Mouse (Mus musculus): ENCODE results near the gene Srrm1.

The Srrm1 gene

DNA sequence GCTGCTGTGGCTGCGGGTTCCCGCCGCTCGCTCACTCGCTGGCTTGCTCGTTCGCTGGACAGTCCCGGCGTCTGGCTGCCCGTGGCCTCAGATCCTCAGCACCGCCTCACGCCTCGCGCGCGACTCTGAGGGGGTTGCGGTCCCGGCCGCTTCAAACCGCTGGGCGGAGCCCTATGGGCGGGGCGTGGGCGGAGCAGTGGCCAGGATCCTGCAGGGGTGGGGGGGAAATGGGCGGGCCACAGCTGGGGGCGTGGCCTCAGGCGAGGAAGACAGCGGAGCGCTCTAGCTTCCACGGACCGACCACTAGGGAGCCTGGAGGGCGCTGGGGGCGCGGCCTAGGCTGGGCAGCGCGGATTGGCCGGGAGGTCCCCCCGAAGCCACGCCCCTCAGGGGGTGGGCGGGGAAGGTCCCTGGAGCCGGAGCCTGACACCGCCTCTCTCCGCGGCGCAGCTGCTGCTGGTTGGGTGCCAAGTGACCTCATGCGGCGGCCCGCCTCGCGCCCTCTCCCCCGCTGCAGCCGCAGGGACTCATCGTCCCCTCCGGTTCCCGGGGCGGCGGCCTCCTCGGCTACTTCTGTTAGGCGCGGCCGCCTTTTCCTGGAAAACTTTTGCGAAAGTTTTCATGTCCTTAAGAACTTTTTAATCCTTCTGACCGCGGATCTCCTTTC, 80.3 kb downstream of the Srrm1 start, which contains the start of gene Clic4:
TSS of gene Clic4 (minus strand) at position 175 of the 667 bp plus-strand sequence.
- DNase-seq (ENCODE audit: low read depth, low spot score), result peak; percentile 96

DNA sequence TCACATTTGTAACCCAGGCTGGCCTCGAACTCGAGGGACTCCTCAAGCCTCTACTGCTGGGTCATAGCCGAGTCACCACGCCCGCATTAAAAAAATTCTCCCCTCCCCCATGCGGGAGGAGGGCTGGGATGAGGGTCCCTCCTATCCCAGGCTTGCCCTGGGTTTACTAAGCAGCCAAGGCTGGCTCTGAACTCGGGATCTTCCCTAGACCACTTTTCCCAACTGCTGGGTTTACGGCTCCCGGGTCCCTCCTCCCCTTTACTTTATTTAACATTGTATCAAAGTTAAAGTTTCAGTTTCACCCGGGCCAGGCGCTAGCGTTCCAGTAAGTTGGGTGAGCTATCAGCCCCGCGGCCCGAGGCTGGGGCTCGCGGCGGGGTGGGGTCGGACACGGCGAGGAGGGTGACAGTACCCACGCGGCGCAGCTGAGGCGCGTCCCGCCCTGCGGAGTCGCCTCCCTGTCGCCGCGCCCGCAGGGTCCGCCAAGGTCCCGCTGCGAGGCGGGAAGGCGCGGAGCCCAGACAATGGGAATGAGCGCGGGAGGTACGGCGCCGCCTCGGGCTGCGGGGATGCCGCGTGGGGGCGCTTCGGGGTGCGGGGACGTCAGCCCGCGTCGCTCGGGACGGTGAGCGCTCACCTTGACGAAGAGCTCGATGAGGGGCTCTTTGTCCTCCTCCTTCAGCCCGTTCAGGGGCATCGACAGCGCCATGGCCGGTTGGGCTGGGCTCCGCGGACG, 81.1 kb downstream of the Srrm1 start:
- peak; percentile 69 for DNase-seq (ENCODE audit: low read depth, low spot score)

DNA sequence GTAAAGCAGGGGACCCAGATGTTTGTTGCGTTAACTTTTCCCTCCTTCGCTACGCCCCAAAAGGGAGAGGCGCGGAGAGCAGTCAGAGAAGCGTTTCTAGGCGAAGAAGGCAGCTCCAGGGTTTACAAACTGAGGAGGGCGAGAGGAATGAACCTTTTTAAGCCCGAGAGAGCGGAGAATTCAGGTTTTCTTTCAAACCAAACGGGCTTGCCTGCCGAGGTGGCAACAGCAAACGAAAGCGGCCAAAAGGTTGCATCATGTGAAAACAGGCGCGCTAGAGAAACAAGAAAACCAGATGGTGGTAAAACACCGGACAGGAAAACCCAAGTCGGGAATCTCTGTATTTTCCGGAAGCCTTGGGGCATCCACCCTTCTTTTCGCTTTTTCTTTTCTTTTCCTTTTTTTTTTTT, 81.7 kb downstream of the Srrm1 start:
- peak; percentile 81 for DNase-seq (ENCODE audit: low read depth, low spot score)

All from 3T3-L1 (cell line).